Mouse (Mus musculus) testis, adult 2 months (tissue): ENCODE data around the gene Gm26620. TPM values are rescaled to one million over a fixed set of nuclear protein-coding genes. Genes with fewer than 3 reads are reported as not detected.
A peak's percentile ranks its signal among the peaks of the same experiment; 100 is the strongest.

Experiments used
- H3K27ac ChIP-seq: fragments of 200-500 bp; 2 replicates; pipeline ENCODE4 v1.5.1; 2012; ENCODE audit warnings: low read depth, low read length; ENCODE audit not compliant: control insufficient read depth, insufficient read depth
- H3K27me3 ChIP-seq: fragments of 200-500 bp; 2 replicates; pipeline ENCODE4 v1.6.1; 2012; ENCODE audit warnings: mild to moderate bottlenecking, low read length, moderate library complexity; ENCODE audit not compliant: control insufficient read depth, insufficient read depth
- H3K36me3 ChIP-seq: fragments of 200-500 bp; 2 replicates; pipeline ENCODE4 v1.6.1; 2012; ENCODE audit warnings: mild to moderate bottlenecking, low read length; ENCODE audit not compliant: control insufficient read depth, insufficient read depth
- H3K4me1 ChIP-seq: fragments of 200-500 bp; 2 replicates; pipeline ENCODE4 v1.6.1; 2012; ENCODE audit warnings: low read length; ENCODE audit not compliant: control insufficient read depth, insufficient read depth
- H3K4me3 ChIP-seq: fragments of 200-500 bp; 2 replicates; pipeline ENCODE4 v1.5.1; 2012; ENCODE audit warnings: low read depth, mild to moderate bottlenecking, low read length, moderate library complexity, mixed read lengths; ENCODE audit not compliant: control insufficient read depth
- CTCF ChIP-seq: fragments of 200-500 bp; IDR thresholded peaks from 2 replicates; pipeline ENCODE4 v1.5.1; 2012; ENCODE audit warnings: low read depth, mild to moderate bottlenecking, inconsistent platforms, low read length, moderate library complexity; ENCODE audit not compliant: control insufficient read depth, insufficient read depth, insufficient replicate concordance
- POLR2A ChIP-seq: fragments of 200-500 bp; IDR thresholded peaks from 2 replicates; pipeline ENCODE4 v1.6.1; 2012; ENCODE audit warnings: low read depth, mild to moderate bottlenecking, inconsistent platforms, low read length, moderate library complexity; ENCODE audit not compliant: control insufficient read depth
- polyA plus RNA-seq: library from polyadenylated mRNA; depleted of rRNA; stranded (reverse); fragments of >200 nt; gene quantifications from 2 replicates; pipeline ENCODE4 v1.2.3, GENCODE M21; 2012

The Gm26620 gene
- polyA plus RNA-seq, 1 experiment: 0.99 TPM

- H3K36me3 ChIP-seq: 0 out of 2 replicates have a peak, but pooled peaks cover 1% of the 10 kb centered on the region
- H3K4me3 ChIP-seq: no peak overlapping the region
Observed at GRCm38 (mm10) chr1:170853604-170854003, 31.3 kb upstream of the Gm26620 start.

GRCm38 (mm10) chr1:170855056-170855760 lies 29.7 kb upstream of the Gm26620 start:
- H3K27me3 ChIP-seq: no peaks in the 10 kb centered on the region
- no peak overlapping the region for H3K27ac ChIP-seq
- peaks cover 3% of the 10 kb centered on the region for H3K4me1 ChIP-seq
- no peak for TF ChIP-seq CTCF
- no peak for TF ChIP-seq POLR2A
- no peaks in the 10 kb centered on the region for H3K36me3 ChIP-seq
- H3K4me3 ChIP-seq: no peak overlapping the region

More at GRCm38 (mm10) chr1:170853604-170854003, 31.3 kb upstream of the Gm26620 start:
- no peak for TF ChIP-seq POLR2A
- TF ChIP-seq CTCF: no peak
- no peaks in the 10 kb centered on the region for H3K27me3 ChIP-seq
- peaks cover 6% of the 10 kb centered on the region for H3K4me1 ChIP-seq
- H3K27ac ChIP-seq: no peak overlapping the region

- no peaks in the 10 kb centered on the region for H3K27me3 ChIP-seq
- no peaks in the 10 kb centered on the region for H3K4me1 ChIP-seq
- no peaks in the 10 kb centered on the region for H3K36me3 ChIP-seq
- H3K4me3 ChIP-seq: no peak overlapping the region
- TF ChIP-seq POLR2A (no peak), CTCF (no peak)
- H3K27ac ChIP-seq: no peak overlapping the region
Observed at GRCm38 (mm10) chr1:170857369-170857768, 27.5 kb upstream of the Gm26620 start.

GRCm38 (mm10) chr1:170858872-170859271 lies 26.0 kb upstream of the Gm26620 start:
- Histone ChIP-seq H3K27me3 (no peaks in the 10 kb centered on the region), H3K27ac (no peak overlapping the region), H3K36me3 (no peaks in the 10 kb centered on the region), H3K4me3 (no peak overlapping the region), H3K4me1 (no peaks in the 10 kb centered on the region)
- TF ChIP-seq CTCF (no peak), POLR2A (no peak)

GRCm38 (mm10) chr1:170861671-170862434 lies 23.0 kb upstream of the Gm26620 start:
- Histone ChIP-seq H3K36me3 (no peaks in the 10 kb centered on the region), H3K4me1 (peaks cover under 1% of the 10 kb centered on the region), H3K4me3 (no peak overlapping the region), H3K27me3 (no peaks in the 10 kb centered on the region), H3K27ac (0 out of 2 replicates have a peak overlapping the region, but pooled peaks have one; percentile 8)
- no peak for TF ChIP-seq CTCF
- no peak for TF ChIP-seq POLR2A

- H3K27me3 ChIP-seq: no peaks in the 10 kb centered on the region
- no peak overlapping the region for H3K4me3 ChIP-seq
- H3K36me3 ChIP-seq: no peaks in the 10 kb centered on the region
- TF ChIP-seq CTCF (no peak), POLR2A (no peak)
- 0 out of 2 replicates have a peak overlapping the region, but pooled peaks have one; percentile 8 for H3K27ac ChIP-seq
- H3K4me1 ChIP-seq: peaks cover 2% of the 10 kb centered on the region
Observed at GRCm38 (mm10) chr1:170862435-170862717, 22.5 kb upstream of the Gm26620 start.

- no peaks in the 10 kb centered on the region for H3K36me3 ChIP-seq
- no peak overlapping the region for H3K27ac ChIP-seq
- no peaks in the 10 kb centered on the region for H3K27me3 ChIP-seq
- H3K4me3 ChIP-seq: no peak overlapping the region
- no peak for TF ChIP-seq CTCF
- H3K4me1 ChIP-seq: peaks cover 2% of the 10 kb centered on the region
Observed at GRCm38 (mm10) chr1:170863033-170863432, 21.8 kb upstream of the Gm26620 start.
